8 mouse cellular contexts compared by ENCODE assay signal in the genomic region with DNA sequence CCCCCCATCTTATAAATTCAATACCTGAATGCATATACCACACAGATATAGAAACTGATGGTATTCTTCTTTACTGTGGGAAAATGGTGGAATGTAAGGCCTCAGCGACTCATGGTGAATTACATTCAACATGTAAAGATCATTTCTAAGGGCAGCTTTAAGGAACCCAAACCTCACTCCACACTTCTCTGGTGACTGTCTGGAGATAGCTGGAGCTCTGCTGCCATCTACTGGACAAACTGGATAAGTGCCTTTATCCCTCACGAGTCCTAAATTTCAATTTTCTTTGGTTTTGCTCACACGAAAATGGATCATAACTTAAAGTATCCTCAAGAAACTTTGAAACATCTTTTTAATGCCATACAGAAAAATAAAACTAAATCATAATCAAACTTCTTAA. TPM values are rescaled to one million over a fixed set of nuclear protein-coding genes. Genes with fewer than 3 reads are reported as not detected.
DNase-seq lines count a peak whose midpoint lies in the region; ATAC-seq and TF ChIP-seq lines count a peak whose summit lies in the region.

No protein-coding gene starts in this region.

- H3K4me2 ChIP-seq in hindbrain, embryonic 13.5 days = no peak overlapping the region
- no peak overlapping the region for H3K4me2 ChIP-seq in limb, embryonic 14.5 days (replicated peaks; ENCODE audit: low read depth, low read length, severe bottlenecking)
- H3K4me2 ChIP-seq in neural tube, embryonic 15.5 days = no peak overlapping the region

- H3K27me3 ChIP-seq in hindbrain, embryonic 13.5 days = no peaks in the 10 kb centered on the region
- H3K27me3 ChIP-seq in limb, embryonic 14.5 days (ENCODE audit: control insufficient read depth, insufficient read depth, low read length) = no peaks in the 10 kb centered on the region; the same call in 1 of the 2 replicates
- no peaks in the 10 kb centered on the region for H3K27me3 ChIP-seq in neural tube, embryonic 15.5 days (replicated peaks)

- WGBS in hindbrain, embryonic 13.5 days = 2% methylated on average over 3 of the region's 3 CpGs
- WGBS in limb, embryonic 14.5 days = 2% methylated on average over 3 of the region's 3 CpGs
- 3% methylated on average over 3 of the region's 3 CpGs for WGBS in neural tube, embryonic 15.5 days

- no peak overlapping the region for H3K9ac ChIP-seq in hindbrain, embryonic 13.5 days
- no peak overlapping the region for H3K9ac ChIP-seq in limb, embryonic 14.5 days (ENCODE audit: low read depth, low read length, severe bottlenecking)
- H3K9ac ChIP-seq in neural tube, embryonic 15.5 days (replicated peaks) = no peak overlapping the region

- peak; percentile 84 for ATAC-seq in cerebellum, adult (ENCODE audit: insufficient number of reproducible peaks, low FRiP score, low TSS enrichment)
- ATAC-seq in hindbrain, embryonic 13.5 days (ENCODE audit: low FRiP score) = peak; percentile 79
- no peak for ATAC-seq in limb, embryonic 14.5 days (ENCODE audit: low FRiP score, low read depth)
- peak; percentile 72; the same call in 1 of the 2 replicates for ATAC-seq in neural tube, embryonic 15.5 days (ENCODE audit: low FRiP score)

- H3K4me3 ChIP-seq in hindbrain, embryonic 13.5 days = no peak overlapping the region
- no peak overlapping the region for H3K4me3 ChIP-seq in limb, embryonic 14.5 days (replicated peaks; ENCODE audit: low read length)
- no peak overlapping the region for H3K4me3 ChIP-seq in neural tube, embryonic 15.5 days (replicated peaks)

- no peaks in the 10 kb centered on the region for H3K9me3 ChIP-seq in hindbrain, embryonic 13.5 days
- no peaks in the 10 kb centered on the region for H3K9me3 ChIP-seq in limb, embryonic 14.5 days (ENCODE audit: control insufficient read depth, low read length)
- H3K9me3 ChIP-seq in neural tube, embryonic 15.5 days (replicated peaks) = no peaks in the 10 kb centered on the region

- H3K27ac ChIP-seq in hindbrain, embryonic 13.5 days = no peak overlapping the region
- H3K27ac ChIP-seq in limb, embryonic 14.5 days (replicated peaks; ENCODE audit: low read depth, low read length) = no peak overlapping the region
- H3K27ac ChIP-seq in neural tube, embryonic 15.5 days (replicated peaks) = no peak overlapping the region

- no peak for DNase-seq in cerebellum, adult 11-12 months
- DNase-seq in urinary bladder, postnatal 14 days (ENCODE audit: low spot score) = peak; percentile 27
- no peak for DNase-seq in urinary bladder, adult 2 months (ENCODE audit: low spot score)
- peak; percentile 75 for DNase-seq in embryo, embryonic 11 days
- peak; percentile 87 for DNase-seq in limb, embryonic 14.5 days (ENCODE audit: low spot score)

- H3K4me1 ChIP-seq in hindbrain, embryonic 13.5 days (replicated peaks) = no peaks in the 10 kb centered on the region; the same call in 1 of the 2 replicates
- H3K4me1 ChIP-seq in limb, embryonic 14.5 days (ENCODE audit: control insufficient read depth, insufficient read depth, low read length) = no peaks in the 10 kb centered on the region
- H3K4me1 ChIP-seq in neural tube, embryonic 15.5 days = 0 out of 2 replicates have a peak, but pooled peaks cover 2% of the 10 kb centered on the region

- TF ChIP-seq POLR2A in limb, embryonic 14.5 days (IDR thresholded peaks at IDR 0.05; ENCODE audit: borderline replicate concordance, extremely low read depth, insufficient read depth, insufficient read length) = no peak

- peaks cover 34% of the 10 kb centered on the region for H3K36me3 ChIP-seq in hindbrain, embryonic 13.5 days
- no peaks in the 10 kb centered on the region for H3K36me3 ChIP-seq in limb, embryonic 14.5 days (ENCODE audit: control insufficient read depth, insufficient read depth, low read length)
- peaks cover 23% of the 10 kb centered on the region for H3K36me3 ChIP-seq in neural tube, embryonic 15.5 days

RNA-seq across cellular contexts. Expression of a gene that starts 11.4 kb away (rescaled TPM):
- 0.17 and 0.21 TPM in 2 replicates for polyA plus RNA-seq in urinary bladder, adult 2 months (2012; rRNA removed)
- 15.2 and 16.9 TPM in 2 replicates for polyA plus RNA-seq in hindbrain, embryonic 13.5 days (2015; fragmentation: Nextera tagmentation; extraction: Ambion mirVana)
- 1.00 and 1.1 TPM in 2 replicates for polyA plus RNA-seq in limb, embryonic 14.5 days (2012; rRNA removed)
- 0.75 and 0.77 TPM in 2 replicates for polyA plus RNA-seq in limb, embryonic 14.5 days (2014; fragmentation: Nextera tagmentation; extraction: Ambion mirVana)
- 25.6 and 28.1 TPM in 2 replicates for polyA plus RNA-seq in neural tube, embryonic 15.5 days (2015; fragmentation: Nextera tagmentation; extraction: Ambion mirVana)

Comparison
In these comparisons a context has a peak if more than half of its experiments do, and no peak if none do; other contexts are left out.
1. DNase-seq: peak in urinary bladder, postnatal 14 days (single experiment), embryo, embryonic 11 days (single experiment) and limb, embryonic 14.5 days (single experiment); none in cerebellum, adult 11-12 months (single experiment) and urinary bladder, adult 2 months (single experiment).